Mouse (Mus musculus) cortical plate, adult 2 months (tissue): ENCODE data around the gene 1110051M20Rik.

Experiments used
- CTCF ChIP-seq: fragments of 200-500 bp; IDR thresholded peaks from 2 replicates; pipeline ENCODE4 v1.5.1; 2011; ENCODE audit warnings: mild to moderate bottlenecking, control low read depth, low read length; ENCODE audit not compliant: insufficient read depth; ENCODE audit errors: extremely low read depth
- POLR2A ChIP-seq: fragments of 200-500 bp; IDR thresholded peaks from 2 replicates; pipeline ENCODE4 v1.6.1; 2011; ENCODE audit warnings: mild to moderate bottlenecking, low read length, control low read depth; ENCODE audit not compliant: insufficient read depth; ENCODE audit errors: extremely low read depth

DNA sequence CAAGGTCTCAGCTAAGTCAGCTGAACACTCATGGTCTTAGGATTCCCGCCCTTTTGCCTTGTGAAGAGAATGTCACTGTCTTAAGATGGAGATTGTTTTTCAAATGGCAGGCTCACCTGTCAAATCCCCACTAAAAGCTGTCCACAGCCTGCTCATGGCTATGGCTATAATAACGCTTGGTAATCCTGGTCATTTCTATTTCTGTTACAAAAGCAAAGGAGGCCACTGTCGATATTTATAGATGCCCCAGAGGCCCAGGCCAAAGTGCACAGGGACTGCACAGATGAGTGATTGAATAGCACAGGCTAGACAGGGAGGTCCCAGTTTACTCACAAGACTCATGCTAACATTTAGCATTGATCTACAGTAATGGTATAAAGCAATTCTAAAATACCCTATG, 15.4 kb downstream of the 1110051M20Rik start:
- TF ChIP-seq CTCF (no peak), POLR2A (no peak)
